Mouse (Mus musculus) heart, embryonic 14.5 days (tissue): Measurements from ENCODE around the gene Nrl. TPM values are rescaled to one million over a fixed set of nuclear protein-coding genes. Genes with fewer than 3 reads are reported as not detected.

Experiments used
- ATAC-seq: fragments of 200-750 bp; cut with Nextera tagmentation; 2 replicates; pipeline ENCODE4 v1.8.0; 2017; ENCODE audit warnings: low read depth, moderate TSS enrichment; ENCODE audit not compliant: insufficient number of reproducible peaks, insufficient read depth, low FRiP score
- H3K27ac ChIP-seq, 2 experiments: fragments of 200-500 bp in 1 of 2; fragments of 300-500 bp in 1 of 2; sonication (generic) in 1 of 2; replicated peaks in 1 of 2; 2 replicates each; pipeline ENCODE4 v1.5.1; 2012 to 2014; ENCODE audit warnings: low read depth in 2 of 2, low read length in 2 of 2, control low read depth in 1 of 2, mild to moderate bottlenecking in 1 of 2, mixed read lengths in 1 of 2; ENCODE audit not compliant: control insufficient read depth in 1 of 2, insufficient read depth in 1 of 2
- H3K27me3 ChIP-seq: fragments of 300-500 bp; sonication (generic); 2 replicates; pipeline ENCODE4 v1.6.1; 2014; ENCODE audit warnings: mild to moderate bottlenecking, low read length, control low read depth; ENCODE audit not compliant: control insufficient read depth, insufficient read depth
- H3K36me3 ChIP-seq: fragments of 300-500 bp; sonication (generic); 2 replicates; pipeline ENCODE4 v1.6.1; 2014; ENCODE audit warnings: mild to moderate bottlenecking, control low read depth, low read length, mixed read lengths; ENCODE audit not compliant: control insufficient read depth, insufficient read depth
- H3K4me1 ChIP-seq, 2 experiments: fragments of 200-500 bp in 1 of 2; fragments of 300-500 bp in 1 of 2; sonication (generic) in 1 of 2; 2 replicates each; pipeline ENCODE4 v1.6.1; 2012 to 2014; ENCODE audit warnings: low read length in 2 of 2, control low read depth in 1 of 2, mixed read lengths in 1 of 2; ENCODE audit not compliant: control insufficient read depth in 2 of 2, insufficient read depth in 2 of 2
- H3K4me2 ChIP-seq: fragments of 300-500 bp; sonication (generic); 2 replicates; pipeline ENCODE4 v1.6.1; 2014; ENCODE audit warnings: mild to moderate bottlenecking, low read length
- H3K4me3 ChIP-seq, 2 experiments: fragments of 200-500 bp in 1 of 2; fragments of 300-500 bp in 1 of 2; sonication (generic) in 1 of 2; 2 replicates each; pipeline ENCODE4 v1.5.1; 2012 to 2014; ENCODE audit warnings: low read length in 2 of 2, mild to moderate bottlenecking in 2 of 2, control low read depth in 1 of 2, low read depth in 1 of 2, moderate library complexity in 1 of 2; ENCODE audit not compliant: control insufficient read depth in 1 of 2, insufficient read depth in 1 of 2
- H3K9ac ChIP-seq: fragments of 300-500 bp; sonication (generic); 2 replicates; pipeline ENCODE4 v1.6.1; 2014; ENCODE audit warnings: mild to moderate bottlenecking, low read length
- H3K9me3 ChIP-seq: fragments of 300-500 bp; sonication (generic); 2 replicates; pipeline ENCODE4 v1.6.1; 2016; ENCODE audit warnings: low read length, control low read depth; ENCODE audit not compliant: control insufficient read depth
- WGBS: fragments of 180-500 bp; shearing (Covaris S2); extraction: QIAGEN DNeasy Blood & Tissue Kit; methylation state at CpG from one replicate; pipeline ENCODE4 v1.1.7; 2014; 5-methylcytosine and 5-hydroxymethylcytosine counted together
- polyA plus RNA-seq: library from polyadenylated mRNA; unstranded; fragments of >200 nt; fragmentation: Nextera tagmentation; extraction: Ambion mirVana; gene quantifications from 2 replicates; pipeline ENCODE4 v1.2.1, GENCODE M21; 2014

Gene Nrl
- polyA plus RNA-seq, 1 experiment from 2014 or later = not detected

- under 1% methylated on average over 51 of the region's 51 CpGs for WGBS
- H3K27me3 ChIP-seq = no peaks in the 10 kb centered on the region
- peak; percentile 95 for ATAC-seq
- no peaks in the 10 kb centered on the region for H3K9me3 ChIP-seq
- H3K36me3 ChIP-seq = peaks cover 28% of the 10 kb centered on the region
- H3K9ac ChIP-seq = peak within 1 kb of the TSS; percentile 92
- H3K27ac ChIP-seq = peak within 1 kb of the TSS; percentile 96 to 100
- peak within 1 kb of the TSS; percentile 65 for H3K4me2 ChIP-seq
- H3K4me3 ChIP-seq = peak within 1 kb of the TSS; percentile 60 to 75
- peaks cover 7 to 13% of the 10 kb centered on the region in 2 experiments for H3K4me1 ChIP-seq
Observed at GRCm38 (mm10) chr14:55560202-55561073, 35.7 kb upstream of the Nrl start, which contains the start of gene A730061H03Rik. A730061H03Rik (minus strand) TSS chr14:55560406.

- H3K27me3 ChIP-seq = no peaks in the 10 kb centered on the region
- peak within 1 kb of the TSS; percentile 65 for H3K4me2 ChIP-seq
- peak within 1 kb of the TSS; percentile 92 for H3K9ac ChIP-seq
- H3K4me1 ChIP-seq = peaks cover 7 to 13% of the 10 kb centered on the region in 2 experiments
- peak within 1 kb of the TSS; percentile 60 to 75 for H3K4me3 ChIP-seq
- no peaks in the 10 kb centered on the region for H3K9me3 ChIP-seq
- peak within 1 kb of the TSS; percentile 96 to 100 for H3K27ac ChIP-seq
- peaks cover 22% of the 10 kb centered on the region for H3K36me3 ChIP-seq
- peak; percentile 74 for ATAC-seq
- WGBS = 0% methylated on average over 27 of the region's 27 CpGs
Observed at GRCm38 (mm10) chr14:55559799-55560201, 35.0 kb upstream of the Nrl start, which contains the start of gene Dcaf11. Dcaf11 (plus strand) TSS chr14:55560006.

DNA sequence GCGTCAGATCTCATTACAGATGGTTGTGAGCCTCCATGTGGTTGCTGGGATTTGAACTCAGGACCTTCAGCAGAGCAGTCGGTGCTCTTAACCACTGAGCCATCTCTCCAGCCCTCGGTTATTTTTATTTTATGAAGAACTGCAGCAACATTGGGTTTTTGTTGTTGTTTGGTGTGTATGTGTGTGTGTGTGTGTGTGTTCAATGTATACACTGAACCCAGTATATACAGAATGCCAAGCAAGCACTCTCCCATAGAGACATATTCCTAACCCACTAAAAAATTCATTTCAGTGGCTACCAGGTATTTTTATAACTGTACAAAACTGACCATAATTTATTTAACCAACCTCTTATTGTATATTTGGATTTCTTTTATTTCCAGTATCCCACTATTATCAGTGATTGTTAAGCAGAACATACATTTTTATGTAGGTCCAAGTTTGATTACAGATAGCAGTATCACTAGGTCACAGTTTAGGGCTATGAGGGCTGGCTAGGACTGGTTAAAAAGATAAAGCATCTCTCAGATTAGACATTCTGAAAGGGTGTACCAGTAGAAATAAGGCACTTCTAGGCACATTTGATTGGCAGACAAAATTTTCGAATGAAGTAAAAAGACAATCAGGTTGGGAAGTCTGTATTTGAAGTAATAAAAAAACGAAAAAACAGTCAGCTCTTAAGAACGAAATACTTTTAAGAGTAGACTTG lies 34.1 kb upstream of the Nrl start:
- Histone ChIP-seq H3K27me3 (no peaks in the 10 kb centered on the region), H3K9me3 (no peaks in the 10 kb centered on the region), H3K4me3 (peak overlapping the region in 1 of 2 experiments; percentile 75; a peak in 2 of 4 replicates), H3K36me3 (peaks cover 13% of the 10 kb centered on the region), H3K4me2 (peak overlapping the region; percentile 65), H3K4me1 (peaks cover 7 to 13% of the 10 kb centered on the region in 2 experiments), H3K27ac (peak overlapping the region in 1 of 2 experiments; percentile 100; a peak in 1 of 4 replicates), H3K9ac (peak overlapping the region; percentile 92)
- WGBS = 56% methylated on average over 6 of the region's 6 CpGs
- ATAC-seq = no peak

GRCm38 (mm10) chr14:55557587-55557986 lies 32.8 kb upstream of the Nrl start:
- 87% methylated on average over 3 of the region's 3 CpGs for WGBS
- H3K9me3 ChIP-seq = no peaks in the 10 kb centered on the region
- no peak overlapping the region for H3K4me2 ChIP-seq
- H3K27me3 ChIP-seq = no peaks in the 10 kb centered on the region
- H3K4me1 ChIP-seq = peaks cover 7 to 13% of the 10 kb centered on the region in 2 experiments
- no peak overlapping the region for H3K4me3 ChIP-seq
- H3K9ac ChIP-seq = no peak overlapping the region
- H3K27ac ChIP-seq = no peak overlapping the region
- no peak for ATAC-seq
- H3K36me3 ChIP-seq = 0 out of 2 replicates have a peak, but pooled peaks cover 3% of the 10 kb centered on the region

DNA sequence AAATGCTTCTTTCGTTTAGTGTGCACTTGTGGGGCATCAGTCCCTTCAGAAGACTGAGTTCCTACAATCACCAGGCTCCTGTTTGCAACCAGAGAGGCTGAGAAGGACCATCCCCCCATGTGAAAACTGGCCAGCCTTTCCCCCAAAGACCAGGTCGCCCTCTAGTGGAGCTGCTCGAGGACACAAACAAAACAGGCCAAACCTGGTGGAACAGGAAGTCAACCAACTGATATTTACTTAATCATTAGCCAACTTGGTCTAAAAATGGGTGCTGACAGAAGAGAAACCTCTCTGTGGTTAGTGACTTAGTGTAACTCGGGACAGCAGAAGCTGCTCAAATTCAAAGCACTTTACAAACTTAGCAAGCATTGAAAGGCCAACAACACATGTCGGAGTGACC lies 32.2 kb upstream of the Nrl start:
- Histone ChIP-seq H3K9ac (no peak overlapping the region), H3K27me3 (no peaks in the 10 kb centered on the region), H3K4me3 (no peak overlapping the region), H3K9me3 (no peaks in the 10 kb centered on the region), H3K4me2 (no peak overlapping the region), H3K27ac (no peak overlapping the region), H3K4me1 (peaks cover 7 to 10% of the 10 kb centered on the region in 2 experiments), H3K36me3 (no peaks in the 10 kb centered on the region)
- 25% methylated on average over 5 of the region's 5 CpGs for WGBS
- no peak for ATAC-seq

GRCm38 (mm10) chr14:55555788-55556187 lies 31.0 kb upstream of the Nrl start:
- Histone ChIP-seq H3K27ac (no peak overlapping the region), H3K9me3 (no peaks in the 10 kb centered on the region), H3K4me2 (no peak overlapping the region), H3K4me3 (no peak overlapping the region), H3K36me3 (no peaks in the 10 kb centered on the region), H3K4me1 (peaks cover 0 to 4% of the 10 kb centered on the region in 2 experiments; a peak in 2 of 4 replicates), H3K9ac (no peak overlapping the region), H3K27me3 (no peaks in the 10 kb centered on the region)
- no peak for ATAC-seq
- 56% methylated on average over 3 of the region's 3 CpGs for WGBS

GRCm38 (mm10) chr14:55554635-55555034 lies 29.9 kb upstream of the Nrl start:
- H3K4me2 ChIP-seq = no peak overlapping the region
- H3K9me3 ChIP-seq = no peaks in the 10 kb centered on the region
- no peak for ATAC-seq
- no peak overlapping the region for H3K9ac ChIP-seq
- H3K27ac ChIP-seq = no peak overlapping the region
- no peak overlapping the region for H3K4me3 ChIP-seq
- H3K27me3 ChIP-seq = no peaks in the 10 kb centered on the region
- H3K36me3 ChIP-seq = peaks cover 10% of the 10 kb centered on the region
- H3K4me1 ChIP-seq = peaks cover 0 to 4% of the 10 kb centered on the region in 2 experiments; a peak in 2 of 4 replicates
